30 mouse cellular contexts compared by ENCODE assay signal in the genomic region with DNA sequence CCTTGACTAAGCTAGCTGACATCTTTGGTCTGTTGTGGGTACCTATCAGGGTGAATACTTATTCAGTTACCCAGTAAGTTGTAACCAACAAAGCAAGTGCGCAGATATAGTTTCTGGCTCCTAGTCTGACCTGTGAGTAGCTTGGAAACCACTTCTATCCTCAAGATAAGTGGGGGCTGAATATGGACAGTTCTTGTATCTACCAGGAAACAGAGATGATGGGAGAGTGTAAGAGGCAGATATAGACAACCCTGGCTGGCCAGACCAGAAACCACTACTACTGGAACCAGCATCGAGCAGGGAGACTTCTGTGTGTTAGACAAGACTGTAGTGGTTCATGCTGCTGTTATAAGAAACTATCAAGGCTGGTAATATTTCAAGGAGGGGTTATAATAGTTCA. TPM values are rescaled to one million over a fixed set of nuclear protein-coding genes. Genes with fewer than 3 reads are reported as not detected.
A peak's percentile ranks its signal among the peaks of the same experiment; 100 is the strongest.
DNase-seq lines count a peak whose midpoint lies in the region; ATAC-seq and TF ChIP-seq lines count a peak whose summit lies in the region.
"Had no signal": no experiment of that assay in that cellular context is flagged by ENCODE, and none has a peak within 500 bp of the region (broad histone marks: within the 10 kb centered on the region; RNA-seq: fewer than 3 reads in every experiment).

No protein-coding gene starts in this region.

- WGBS in liver, embryonic 12.5 days (ENCODE audit: insufficient replicate concordance): 28% methylated on average over 2 of the region's 2 CpGs
- WGBS in liver, embryonic 11.5 days: 55% methylated on average over 2 of the region's 2 CpGs
- 58% methylated on average over 2 of the region's 2 CpGs for WGBS in bone marrow, adult 2 months
- 71% methylated on average over 2 of the region's 2 CpGs for WGBS in liver, postnatal 0 days (ENCODE audit: insufficient replicate concordance)

- H3K27me3 ChIP-seq in liver, embryonic 12.5 days (replicated peaks): no peaks in the 10 kb centered on the region
- H3K27me3 ChIP-seq in liver, embryonic 11.5 days (replicated peaks; ENCODE audit: control insufficient read depth, insufficient read depth, low read length): no peaks in the 10 kb centered on the region
- no peaks in the 10 kb centered on the region for H3K27me3 ChIP-seq in liver, postnatal 0 days (ENCODE audit: insufficient read depth, low read length)
- H3K27me3 ChIP-seq: embryonic facial prominence, embryonic 13.5 days; forebrain, embryonic 13.5 days; hindbrain, embryonic 13.5 days had no signal

- TF ChIP-seq POLR2A in bone marrow, adult 2 months (IDR thresholded peaks at IDR 0.05; ENCODE audit: borderline replicate concordance, control insufficient read depth, low read depth, low read length): no peak

- ATAC-seq in liver, embryonic 12.5 days: peak; percentile 25; the same call in 1 of the 2 replicates
- no peak; the same call in 1 of the 2 replicates for ATAC-seq in liver, embryonic 11.5 days (replicated peaks; ENCODE audit: low FRiP score)
- 0 out of 2 replicates have a peak, but pooled peaks have one; percentile 23 for ATAC-seq in liver, postnatal 0 days
- ATAC-seq: forebrain, embryonic 13.5 days; forebrain, postnatal 0 days; hindbrain, embryonic 16.5 days had no signal

- TF ChIP-seq EP300 in liver, postnatal 0 days (IDR thresholded peaks at IDR 0.05; ENCODE audit: low read depth): no peak

- no peak overlapping the region for H3K4me3 ChIP-seq in liver, embryonic 12.5 days
- no peak overlapping the region for H3K4me3 ChIP-seq in liver, embryonic 11.5 days (ENCODE audit: low read depth, low read length)
- no peak overlapping the region for H3K4me3 ChIP-seq in bone marrow, adult 2 months (replicated peaks; ENCODE audit: control insufficient read depth, low read depth, low read length)
- no peak overlapping the region for H3K4me3 ChIP-seq in liver, postnatal 0 days (ENCODE audit: low read depth, low read length)
- H3K4me3 ChIP-seq: embryonic facial prominence, embryonic 10.5 days; embryonic facial prominence, embryonic 13.5 days; erythroblast, embryonic 14.5 days; forebrain, embryonic 13.5 days; gastrocnemius, adult 2 months; hindbrain, embryonic 10.5 days; hindbrain, embryonic 13.5 days had no signal

- no peaks in the 10 kb centered on the region for H3K9me3 ChIP-seq in liver, embryonic 12.5 days (replicated peaks)
- H3K9me3 ChIP-seq in liver, embryonic 11.5 days (ENCODE audit: control insufficient read depth, low read length): 0 out of 2 replicates have a peak, but pooled peaks cover 2% of the 10 kb centered on the region
- no peaks in the 10 kb centered on the region for H3K9me3 ChIP-seq in liver, postnatal 0 days (ENCODE audit: low read length)
- H3K9me3 ChIP-seq: embryonic facial prominence, embryonic 13.5 days had no signal

- no peak for DNase-seq in liver, embryonic 11.5 days (ENCODE audit: low spot score)
- no peak for DNase-seq in liver, postnatal 0 days
- no peak for DNase-seq in heart, postnatal 10 days
- no peak for DNase-seq in cerebellum, adult 8-10 months
- no peak for DNase-seq in kidney, postnatal 25 days
- DNase-seq: adrenal gland, adult 8-10 months; adrenal gland, postnatal 25 days; cerebellum, adult 18-20 months; cerebellum, adult 9-11 months; cerebellum, postnatal 25 days; embryo, embryonic 11 days; forebrain, postnatal 0 days; gastrocnemius, adult 2 months; gastrocnemius, postnatal 14 days; heart, adult 11 months; heart, postnatal 36 days had no signal

- no peak for TF ChIP-seq CTCF in bone marrow, adult 2 months (IDR thresholded peaks at IDR 0.05; ENCODE audit: control insufficient read depth, insufficient read depth, low read length)
- TF ChIP-seq CTCF in liver, postnatal 0 days (IDR thresholded peaks at IDR 0.05; ENCODE audit: low read depth): no peak

- peaks cover 45% of the 10 kb centered on the region for H3K36me3 ChIP-seq in liver, embryonic 12.5 days
- H3K36me3 ChIP-seq in liver, embryonic 11.5 days (ENCODE audit: control insufficient read depth, insufficient read depth, low read length): peaks cover 26% of the 10 kb centered on the region
- H3K36me3 ChIP-seq in liver, postnatal 0 days (replicated peaks; ENCODE audit: insufficient read depth, low read length): peaks cover 25% of the 10 kb centered on the region

- H3K9ac ChIP-seq in liver, embryonic 12.5 days: no peak overlapping the region
- H3K9ac ChIP-seq in liver, embryonic 11.5 days (ENCODE audit: low read depth, low read length): no peak overlapping the region
- no peak overlapping the region for H3K9ac ChIP-seq in liver, postnatal 0 days (replicated peaks)
- H3K9ac ChIP-seq: embryonic facial prominence, embryonic 13.5 days; forebrain, embryonic 13.5 days; forebrain, postnatal 0 days; hindbrain, embryonic 13.5 days had no signal

- H3K27ac ChIP-seq in liver, embryonic 12.5 days: no peak overlapping the region
- H3K27ac ChIP-seq in liver, embryonic 11.5 days (ENCODE audit: low read depth, low read length): no peak overlapping the region
- H3K27ac ChIP-seq in bone marrow, adult 2 months (ENCODE audit: control insufficient read depth, insufficient read depth, low read depth, low read length, poor library complexity): peak overlapping the region; percentile 38; the same call in 1 of the 2 replicates
- H3K27ac ChIP-seq in liver, postnatal 0 days (ENCODE audit: low read depth): no peak overlapping the region
- H3K27ac ChIP-seq: embryonic facial prominence, embryonic 10.5 days; embryonic facial prominence, embryonic 13.5 days; forebrain, embryonic 13.5 days; gastrocnemius, adult 2 months; hindbrain, embryonic 10.5 days; hindbrain, embryonic 13.5 days had no signal

- intact Hi-C loops in heart, postnatal 10 days (cut with DNase I): no loop called here

- H3K4me2 ChIP-seq in liver, embryonic 12.5 days: no peak overlapping the region
- no peak overlapping the region for H3K4me2 ChIP-seq in liver, embryonic 11.5 days
- no peak overlapping the region for H3K4me2 ChIP-seq in liver, postnatal 0 days (ENCODE audit: low read depth, low read length)
- H3K4me2 ChIP-seq: embryonic facial prominence, embryonic 13.5 days; forebrain, embryonic 13.5 days; heart, embryonic 11.5 days; hindbrain, embryonic 13.5 days had no signal

- no peaks in the 10 kb centered on the region for H3K4me1 ChIP-seq in liver, embryonic 12.5 days
- no peaks in the 10 kb centered on the region for H3K4me1 ChIP-seq in liver, embryonic 11.5 days (replicated peaks; ENCODE audit: control insufficient read depth, insufficient read depth, low read length)
- H3K4me1 ChIP-seq in bone marrow, adult 2 months (ENCODE audit: control insufficient read depth, insufficient read depth, low read length): peaks cover 2% of the 10 kb centered on the region; the same call in 1 of the 2 replicates
- H3K4me1 ChIP-seq in liver, postnatal 0 days (ENCODE audit: insufficient read depth): 0 out of 2 replicates have a peak, but pooled peaks cover under 1% of the 10 kb centered on the region
- H3K4me1 ChIP-seq: embryonic facial prominence, embryonic 10.5 days; embryonic facial prominence, embryonic 13.5 days; forebrain, embryonic 13.5 days; hindbrain, embryonic 10.5 days; hindbrain, embryonic 13.5 days had no signal

RNA-seq across cellular contexts. Expression of gene 1700061G19Rik, which starts 14.7 kb away (rescaled TPM):
- 0.08 and 0.11 TPM in 2 replicates for polyA plus RNA-seq in liver, embryonic 12.5 days (2016; fragmentation: Nextera tagmentation; extraction: Ambion mirVana)
- polyA plus RNA-seq in liver, embryonic 11.5 days (2014; fragmentation: Nextera tagmentation; extraction: Ambion mirVana): 0.26 TPM in 2 replicates
- 0.92 TPM in 1 of 2 replicates, not detected in the other for polyA plus RNA-seq in bone marrow, adult 2 months (2011; ENCODE audit: insufficient read depth, insufficient read length, low replicate concordance, missing spikeins)
- polyA plus RNA-seq in liver, postnatal 0 days (2015; fragmentation: Nextera tagmentation; extraction: Ambion mirVana): 0.04 TPM in 1 of 2 replicates, not detected in the other
- under 1 TPM; 0.10 to 0.12 TPM for total RNA-seq in heart, postnatal 10 days (2021)
- total RNA-seq: gastrocnemius, adult 2 months; gastrocnemius, postnatal 14 days; gastrocnemius, postnatal 4 days; heart, adult 8-10 months; heart, postnatal 36 days had no signal
- polyA plus RNA-seq: erythroblast, embryonic 14.5 days had no signal

RNA-seq across cellular contexts. Expression of gene Acsbg2, which starts 15.8 kb away (rescaled TPM):
- not detected in 2 replicates for polyA plus RNA-seq in liver, embryonic 12.5 days (2016; fragmentation: Nextera tagmentation; extraction: Ambion mirVana)
- polyA plus RNA-seq in liver, embryonic 11.5 days (2014; fragmentation: Nextera tagmentation; extraction: Ambion mirVana): not detected in 2 replicates
- not detected in 2 replicates for polyA plus RNA-seq in bone marrow, adult 2 months (2011; ENCODE audit: insufficient read depth, insufficient read length, low replicate concordance, missing spikeins)
- polyA plus RNA-seq in liver, postnatal 0 days (2015; fragmentation: Nextera tagmentation; extraction: Ambion mirVana): not detected in 2 replicates
- not detected for total RNA-seq in heart, postnatal 10 days (2021)
- total RNA-seq: forebrain, postnatal 0 days; gastrocnemius, adult 2 months; gastrocnemius, postnatal 14 days; gastrocnemius, postnatal 4 days; heart, adult 8-10 months; heart, postnatal 36 days had no signal
- polyA plus RNA-seq: cortical plate, adult 2 months; embryonic facial prominence, embryonic 10.5 days; embryonic facial prominence, embryonic 13.5 days; erythroblast, embryonic 14.5 days; forebrain, embryonic 13.5 days; forebrain, postnatal 0 days; heart, embryonic 11.5 days; heart, embryonic 14.5 days; hindbrain, embryonic 10.5 days; hindbrain, embryonic 16.5 days had no signal

RNA-seq across cellular contexts. Expression of gene Mllt1, which starts 45.2 kb away (rescaled TPM):
- 24.4 and 24.7 TPM in 2 replicates for polyA plus RNA-seq in liver, embryonic 12.5 days (2016; fragmentation: Nextera tagmentation; extraction: Ambion mirVana)
- 19.2 and 21.3 TPM in 2 replicates for polyA plus RNA-seq in liver, embryonic 11.5 days (2014; fragmentation: Nextera tagmentation; extraction: Ambion mirVana)
- polyA plus RNA-seq in bone marrow, adult 2 months (2011; ENCODE audit: insufficient read depth, insufficient read length, low replicate concordance, missing spikeins): 12.1 and 17.3 TPM in 2 replicates
- polyA plus RNA-seq in liver, postnatal 0 days (2015; fragmentation: Nextera tagmentation; extraction: Ambion mirVana): 4.6 and 4.8 TPM in 2 replicates
- 10 to 100 TPM; 28.3 to 30.8 TPM for total RNA-seq in heart, postnatal 10 days (2021)

RNA-seq across cellular contexts. Expression of gene Rfx2, which starts 59.2 kb away (rescaled TPM):
- polyA plus RNA-seq in liver, embryonic 12.5 days (2016; fragmentation: Nextera tagmentation; extraction: Ambion mirVana): 12.6 and 13.6 TPM in 2 replicates
- polyA plus RNA-seq in liver, embryonic 11.5 days (2014; fragmentation: Nextera tagmentation; extraction: Ambion mirVana): 9.0 and 9.5 TPM in 2 replicates
- 16.2 and 18.2 TPM in 2 replicates for polyA plus RNA-seq in bone marrow, adult 2 months (2011; ENCODE audit: insufficient read depth, insufficient read length, low replicate concordance, missing spikeins)
- 3.1 and 3.6 TPM in 2 replicates for polyA plus RNA-seq in liver, postnatal 0 days (2015; fragmentation: Nextera tagmentation; extraction: Ambion mirVana)
- total RNA-seq in heart, postnatal 10 days (2021): 10 to 100 TPM in 1 of 2 experiments, 1 to 10 TPM in 1; 6.5 to 10.5 TPM
